Mouse (Mus musculus): ENCODE data around the gene Ror1.

DNA sequence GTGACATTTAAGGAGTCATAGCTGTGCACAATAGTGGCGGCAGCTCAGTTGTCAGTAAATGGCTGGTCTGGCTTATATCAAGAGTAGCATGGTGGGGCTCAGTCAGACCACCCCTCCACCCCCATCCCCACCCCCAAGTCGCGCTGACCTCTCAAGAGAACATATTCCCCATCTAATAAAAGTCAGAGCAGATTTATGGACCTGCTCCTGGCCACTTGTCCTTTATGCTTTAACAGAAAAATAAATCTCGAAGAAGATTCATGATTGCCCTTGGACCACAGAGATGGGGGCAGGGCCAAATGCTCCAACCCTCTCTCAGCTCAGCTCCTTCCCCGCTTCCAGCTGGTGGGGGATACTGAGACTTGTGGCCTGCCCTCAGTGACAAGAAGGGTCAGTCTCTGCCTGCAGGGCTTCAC, 75.9 kb downstream of the Ror1 start:
- no peak for TF ChIP-seq POLR2A (IDR thresholded peaks at IDR 0.05; ENCODE audit: low read depth, low read length)
- TF ChIP-seq CTCF (IDR thresholded peaks at IDR 0.05; ENCODE audit: borderline replicate concordance, insufficient read depth, low read length) = no peak

Data from embryonic fibroblast, embryonic 13.5 days (primary cell).